Mouse (Mus musculus) ES-E14 (cell line): Measurements from ENCODE around the gene Gm867. TPM values are rescaled to one million over a fixed set of nuclear protein-coding genes. Genes with fewer than 3 reads are reported as not detected.

Source experiments
- DNase-seq: peaks from one replicate; pipeline ENCODE4 v3.0.0-alpha.2; 2013; ENCODE audit warnings: low read depth, low spot score
- H3K27ac ChIP-seq: 2 replicates; pipeline ENCODE4 v1.5.1; 2012; ENCODE audit warnings: low read depth, mild to moderate bottlenecking, low read length, moderate library complexity, mixed read lengths; ENCODE audit not compliant: poor library complexity, insufficient read depth, severe bottlenecking
- H3K36me3 ChIP-seq: 2 replicates; pipeline ENCODE4 v1.6.1; 2012; ENCODE audit warnings: mild to moderate bottlenecking, low read length, moderate library complexity, mixed read lengths; ENCODE audit not compliant: control insufficient read depth, poor library complexity, insufficient read depth, severe bottlenecking
- H3K4me1 ChIP-seq, 2 experiments: fragments of 150-350 bp in 1 of 2; sonication (generic) in 1 of 2; 2 replicates each; pipeline ENCODE4 v1.6.1; 2012; ENCODE audit warnings: low read length in 2 of 2, mild to moderate bottlenecking in 1 of 2, mixed read lengths in 1 of 2; ENCODE audit not compliant: control insufficient read depth in 2 of 2, insufficient read depth in 2 of 2, poor library complexity in 1 of 2
- H3K4me3 ChIP-seq, 2 experiments: fragments of 150-350 bp in 1 of 2; sonication (generic) in 1 of 2; 2 replicates each; pipeline ENCODE4 v1.5.1; 2012; ENCODE audit warnings: low read length in 2 of 2, low read depth in 1 of 2, mild to moderate bottlenecking in 1 of 2, mixed read lengths in 1 of 2; ENCODE audit not compliant: insufficient read depth in 1 of 2, poor library complexity in 1 of 2, severe bottlenecking in 1 of 2
- H3K9ac ChIP-seq: 2 replicates; pipeline ENCODE4 v1.6.1; 2012; ENCODE audit warnings: low read depth, mild to moderate bottlenecking, low read length, mixed read lengths; ENCODE audit not compliant: poor library complexity, insufficient read depth, severe bottlenecking
- H3K9me3 ChIP-seq: fragments of 150-350 bp; sonication (generic); 2 replicates; pipeline ENCODE4 v1.6.1; 2012; ENCODE audit warnings: low read depth, mild to moderate bottlenecking, low read length; ENCODE audit not compliant: control insufficient read depth, insufficient read depth
- CHD2 ChIP-seq: IDR thresholded peaks from 2 replicates; pipeline ENCODE4 v1.6.1; 2014; ENCODE audit warnings: mild to moderate bottlenecking, low read depth, low read length, inconsistent platforms
- HCFC1 ChIP-seq: IDR thresholded peaks from 2 replicates; pipeline ENCODE4 v1.6.1; 2012; ENCODE audit warnings: low read length, inconsistent platforms, borderline replicate concordance; ENCODE audit not compliant: insufficient read depth
- MAFK ChIP-seq: IDR thresholded peaks from 2 replicates; pipeline ENCODE4 v1.6.1; 2014; ENCODE audit warnings: mild to moderate bottlenecking, low read depth, low read length, inconsistent platforms; ENCODE audit not compliant: insufficient read depth
- ZC3H11A ChIP-seq: IDR thresholded peaks from 2 replicates; pipeline ENCODE4 v1.6.1; 2012; ENCODE audit warnings: low read depth, mild to moderate bottlenecking, inconsistent platforms, low read length, borderline replicate concordance
- ZNF384 ChIP-seq: IDR thresholded peaks from 2 replicates; pipeline ENCODE4 v1.6.1; 2012; ENCODE audit warnings: low read depth, low read length, inconsistent platforms
- in situ Hi-C, 2 experiments: fragments of 600-800 bp; cut with MboI; formaldehyde crosslinking; loops; one replicate each; pipeline ENCODE4 v1.15.1; 2025; ENCODE audit warnings: low sequenced_read_pairs in 2 of 2, inconsistent platforms in 1 of 2; ENCODE audit not compliant: unreplicated experiment in 2 of 2
- total RNA-seq: library from RNA; depleted of rRNA; stranded (reverse); fragments of 300-350 nt; gene quantifications from 2 replicates; pipeline ENCODE4 v1.2.3, GENCODE M21; 2012

Gm867 gene
- total RNA-seq, 1 experiment: 1.1 TPM

DNA sequence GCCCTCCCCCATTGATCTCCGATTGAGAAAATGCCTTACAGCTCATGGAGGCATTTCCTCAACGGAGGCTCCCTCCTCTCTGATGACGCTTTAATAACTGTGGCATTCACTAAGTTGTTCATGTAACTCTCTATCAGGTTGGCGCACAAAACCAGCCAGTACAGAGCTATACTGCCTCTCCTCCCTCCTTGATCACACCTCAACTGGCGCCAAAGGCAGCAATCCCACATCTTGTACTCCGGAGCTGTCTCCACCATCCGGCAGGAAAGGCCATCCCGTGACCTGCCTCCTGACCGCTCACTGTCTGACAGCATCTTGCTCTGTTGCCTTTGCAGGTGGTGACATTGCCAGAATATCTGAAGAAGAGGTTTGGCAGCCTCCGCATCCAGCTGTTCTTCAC is 33.4 kb upstream of the Gm867 start:
- peaks cover 2 to 14% of the 10 kb centered on the region in 2 experiments; a peak in 2 of 4 replicates for H3K4me1 ChIP-seq
- H3K9me3 ChIP-seq: no peaks in the 10 kb centered on the region
- H3K9ac ChIP-seq: no peak overlapping the region
- H3K4me3 ChIP-seq: no peak overlapping the region
- no peak for TF ChIP-seq ZC3H11A
- no peak for TF ChIP-seq CHD2
- no peak for TF ChIP-seq ZNF384
- no peak for TF ChIP-seq MAFK
- no peak for TF ChIP-seq HCFC1
- in situ Hi-C loops: loop anchor here in 1 of 2 experiments (25.0 kb wide), 1 partner anchor 387 kb away; the partner anchor contains the start of gene Ggt5
- no peaks in the 10 kb centered on the region for H3K36me3 ChIP-seq
- DNase-seq: no peak
- no peak overlapping the region for H3K27ac ChIP-seq

GRCm38 (mm10) chr10:75954381-75954811 is 13.9 kb upstream of the Gm867 start, which contains the start of gene Gm5134:
TSS of gene Gm5134 (plus strand) at chr10:75954514.
- no peak within 1 kb of the TSS for H3K27ac ChIP-seq
- H3K9ac ChIP-seq: peak within 1 kb of the TSS; percentile 18; the same call in 1 of the 2 replicates
- in situ Hi-C loops: loop anchor here (5.0 to 25.0 kb wide), 3 partner anchors 207 to 367 kb away; partner anchors contain the start of gene Ggt5 (in 1 of the 2)

GRCm38 (mm10) chr10:75951424-75952050 is 11.1 kb upstream of the Gm867 start:
- H3K36me3 ChIP-seq: no peaks in the 10 kb centered on the region
- no peaks in the 10 kb centered on the region for H3K9me3 ChIP-seq
- no peak overlapping the region for H3K27ac ChIP-seq
- peak overlapping the region; percentile 59; the same call in 1 of the 2 replicates for H3K9ac ChIP-seq
- in situ Hi-C loops: loop anchor here (5.0 to 25.0 kb wide), 3 partner anchors 204 to 364 kb away; partner anchors contain the start of gene Ggt5 (in 1 of the 2)
- peak overlapping the region; percentile 68 to 69 for H3K4me3 ChIP-seq
- peaks cover 4 to 19% of the 10 kb centered on the region in 2 experiments; a peak in 3 of 4 replicates for H3K4me1 ChIP-seq
- no peak for DNase-seq
- no peak for TF ChIP-seq HCFC1
- no peak for TF ChIP-seq CHD2
- peak; percentile 99 for TF ChIP-seq ZNF384
- TF ChIP-seq MAFK: peak; percentile 68; the same call in 1 of the 2 replicates
- peak; percentile 56; the same call in 1 of the 2 replicates for TF ChIP-seq ZC3H11A

More at GRCm38 (mm10) chr10:75954381-75954811, 13.9 kb upstream of the Gm867 start, which contains the start of gene Gm5134:
- Histone ChIP-seq H3K4me3 (peak within 1 kb of the TSS; percentile 46 to 64), H3K9me3 (no peaks in the 10 kb centered on the region), H3K36me3 (no peaks in the 10 kb centered on the region), H3K4me1 (peaks cover 4 to 15% of the 10 kb centered on the region in 2 experiments; a peak in 3 of 4 replicates)
- TF ChIP-seq ZC3H11A (no peak), MAFK (no peak), HCFC1 (no peak), ZNF384 (no peak), CHD2 (no peak)
- no peak for DNase-seq

GRCm38 (mm10) chr10:75950791-75951210 is 10.3 kb upstream of the Gm867 start:
- H3K4me3 ChIP-seq: peak overlapping the region; percentile 68 to 69
- H3K36me3 ChIP-seq: no peaks in the 10 kb centered on the region
- DNase-seq: no peak
- H3K9me3 ChIP-seq: no peaks in the 10 kb centered on the region
- peak overlapping the region; percentile 59 for H3K9ac ChIP-seq
- H3K4me1 ChIP-seq: peaks cover 4 to 19% of the 10 kb centered on the region in 2 experiments; a peak in 3 of 4 replicates
- in situ Hi-C loops: loop anchor here (5.0 to 25.0 kb wide), 3 partner anchors 204 to 364 kb away; partner anchors contain the start of gene Ggt5 (in 1 of the 2)
- TF ChIP-seq CHD2 (no peak), ZC3H11A (no peak), MAFK (no peak)
- H3K27ac ChIP-seq: peak overlapping the region; percentile 8
